Mouse (Mus musculus): ENCODE measurements around the gene 6030445D17Rik. TPM values are rescaled to one million over a fixed set of nuclear protein-coding genes. Genes with fewer than 3 reads are reported as not detected.

6030445D17Rik gene
- polyA plus RNA-seq (2012; rRNA removed) = 0.72 and 1.1 TPM in 2 replicates

GRCm38 (mm10) chr4:136462086-136462838 lies at the start of gene 6030445D17Rik:
6030445D17Rik (plus strand) TSS chr4:136462250.
- peaks cover 13% of the 10 kb centered on the region for H3K4me1 ChIP-seq (ENCODE audit: control insufficient read depth, insufficient read depth, low read length)
- TF ChIP-seq CTCF (IDR thresholded peaks at IDR 0.05; ENCODE audit: insufficient read depth, low read length) (no peak), POLR2A (IDR thresholded peaks at IDR 0.05; ENCODE audit: borderline replicate concordance, extremely low read depth, low read depth, low read length) (no peak; the same call in 1 of the 2 replicates)
- WGBS = 3% methylated on average over 62 of the region's 64 CpGs
- peak; percentile 77 for DNase-seq
- peak within 1 kb of the TSS; percentile 95 for H3K4me3 ChIP-seq (replicated peaks; ENCODE audit: extremely low read depth, low read depth, low read length)

GRCm38 (mm10) chr4:136415477-136415876 lies 46.6 kb upstream of the 6030445D17Rik start:
- WGBS = 79% methylated on average over 9 of the region's 9 CpGs
- TF ChIP-seq CTCF (IDR thresholded peaks at IDR 0.05; ENCODE audit: insufficient read depth, low read length) (no peak), POLR2A (IDR thresholded peaks at IDR 0.05; ENCODE audit: borderline replicate concordance, extremely low read depth, low read depth, low read length) (no peak)
- DNase-seq = no peak
- no peak overlapping the region for H3K4me3 ChIP-seq (replicated peaks; ENCODE audit: extremely low read depth, low read depth, low read length)
- H3K4me1 ChIP-seq (ENCODE audit: control insufficient read depth, insufficient read depth, low read length) = peaks cover 3% of the 10 kb centered on the region; the same call in 1 of the 2 replicates

- TF ChIP-seq POLR2A (IDR thresholded peaks at IDR 0.05; ENCODE audit: borderline replicate concordance, extremely low read depth, low read depth, low read length) = no peak
- TF ChIP-seq CTCF (IDR thresholded peaks at IDR 0.05; ENCODE audit: insufficient read depth, low read length) = no peak
- 19% methylated on average over 11 of the region's 11 CpGs for WGBS
- H3K4me3 ChIP-seq (replicated peaks; ENCODE audit: extremely low read depth, low read depth, low read length) = no peak overlapping the region
- DNase-seq = no peak
- H3K4me1 ChIP-seq (ENCODE audit: control insufficient read depth, insufficient read depth, low read length) = peaks cover 3% of the 10 kb centered on the region; the same call in 1 of the 2 replicates
Measured at GRCm38 (mm10) chr4:136418962-136419361, 43.1 kb upstream of the 6030445D17Rik start.

- TF ChIP-seq CTCF (IDR thresholded peaks at IDR 0.05; ENCODE audit: insufficient read depth, low read length) (no peak), POLR2A (IDR thresholded peaks at IDR 0.05; ENCODE audit: borderline replicate concordance, extremely low read depth, low read depth, low read length) (no peak)
- 76% methylated on average over 6 of the region's 6 CpGs for WGBS
- no peak for DNase-seq
Measured at GRCm38 (mm10) chr4:136419386-136419785, 42.7 kb upstream of the 6030445D17Rik start.

GRCm38 (mm10) chr4:136423224-136423623 lies 38.8 kb upstream of the 6030445D17Rik start, which contains the start of gene Htr1d:
Htr1d (plus strand) TSS chr4:136423524.
- Histone ChIP-seq H3K4me1 (ENCODE audit: control insufficient read depth, insufficient read depth, low read length) (peaks cover 3% of the 10 kb centered on the region; the same call in 1 of the 2 replicates), H3K4me3 (replicated peaks; ENCODE audit: extremely low read depth, low read depth, low read length) (no peak within 1 kb of the TSS)
- TF ChIP-seq CTCF (IDR thresholded peaks at IDR 0.05; ENCODE audit: insufficient read depth, low read length) (no peak), POLR2A (IDR thresholded peaks at IDR 0.05; ENCODE audit: borderline replicate concordance, extremely low read depth, low read depth, low read length) (no peak)
- WGBS = 57% methylated on average over 9 of the region's 9 CpGs
- DNase-seq = no peak

More at GRCm38 (mm10) chr4:136419386-136419785, 42.7 kb upstream of the 6030445D17Rik start:
- Histone ChIP-seq H3K4me3 (replicated peaks; ENCODE audit: extremely low read depth, low read depth, low read length) (no peak overlapping the region), H3K4me1 (ENCODE audit: control insufficient read depth, insufficient read depth, low read length) (peaks cover 3% of the 10 kb centered on the region; the same call in 1 of the 2 replicates)

- Histone ChIP-seq H3K4me1 (ENCODE audit: control insufficient read depth, insufficient read depth, low read length) (no peaks in the 10 kb centered on the region; the same call in 1 of the 2 replicates), H3K4me3 (replicated peaks; ENCODE audit: extremely low read depth, low read depth, low read length) (peak overlapping the region; percentile 8)
- TF ChIP-seq POLR2A (IDR thresholded peaks at IDR 0.05; ENCODE audit: borderline replicate concordance, extremely low read depth, low read depth, low read length) = no peak
- TF ChIP-seq CTCF (IDR thresholded peaks at IDR 0.05; ENCODE audit: insufficient read depth, low read length) = no peak
- DNase-seq = peak; percentile 7
- WGBS = 2% methylated on average over 66 of the region's 70 CpGs
Measured at GRCm38 (mm10) chr4:136424120-136424999, 37.7 kb upstream of the 6030445D17Rik start.

GRCm38 (mm10) chr4:136425000-136425288 lies 37.1 kb upstream of the 6030445D17Rik start:
- Histone ChIP-seq H3K4me3 (replicated peaks; ENCODE audit: extremely low read depth, low read depth, low read length) (peak overlapping the region; percentile 8), H3K4me1 (ENCODE audit: control insufficient read depth, insufficient read depth, low read length) (no peaks in the 10 kb centered on the region; the same call in 1 of the 2 replicates)
- no peak for TF ChIP-seq POLR2A (IDR thresholded peaks at IDR 0.05; ENCODE audit: borderline replicate concordance, extremely low read depth, low read depth, low read length)
- 0 out of 2 replicates have a peak, but pooled peaks have one; percentile 7 for TF ChIP-seq CTCF (IDR thresholded peaks at IDR 0.05; ENCODE audit: insufficient read depth, low read length)
- 4% methylated on average over 15 of the region's 15 CpGs for WGBS
- peak; percentile 35 for DNase-seq

- DNase-seq = no peak
- Histone ChIP-seq H3K4me3 (replicated peaks; ENCODE audit: extremely low read depth, low read depth, low read length) (no peak overlapping the region), H3K4me1 (ENCODE audit: control insufficient read depth, insufficient read depth, low read length) (no peaks in the 10 kb centered on the region)
- TF ChIP-seq POLR2A (IDR thresholded peaks at IDR 0.05; ENCODE audit: borderline replicate concordance, extremely low read depth, low read depth, low read length) (no peak), CTCF (IDR thresholded peaks at IDR 0.05; ENCODE audit: insufficient read depth, low read length) (no peak)
- WGBS = 33% methylated on average over 9 of the region's 11 CpGs
Measured at GRCm38 (mm10) chr4:136430609-136431375, 31.3 kb upstream of the 6030445D17Rik start.

GRCm38 (mm10) chr4:136431376-136431693 lies 30.7 kb upstream of the 6030445D17Rik start:
- WGBS = 3% methylated on average over 3 of the region's 3 CpGs
- Histone ChIP-seq H3K4me3 (replicated peaks; ENCODE audit: extremely low read depth, low read depth, low read length) (no peak overlapping the region), H3K4me1 (ENCODE audit: control insufficient read depth, insufficient read depth, low read length) (no peaks in the 10 kb centered on the region)
- DNase-seq = peak; percentile 48
- TF ChIP-seq CTCF (IDR thresholded peaks at IDR 0.05; ENCODE audit: insufficient read depth, low read length) (peak; percentile 60), POLR2A (IDR thresholded peaks at IDR 0.05; ENCODE audit: borderline replicate concordance, extremely low read depth, low read depth, low read length) (no peak)

Measured in lung, adult 2 months (tissue).